In genomic region chr1:89424563-89424962, GRCm38 (mm10) we compare ENCODE assay signal across 15 mouse cellular contexts. TPM values are rescaled to one million over a fixed set of nuclear protein-coding genes. Genes with fewer than 3 reads are reported as not detected.
DNase-seq lines count a peak whose midpoint lies in the region; ATAC-seq and TF ChIP-seq lines count a peak whose summit lies in the region.
"Had no signal": no experiment of that assay in that cellular context is flagged by ENCODE, and none has a peak within 500 bp of the region (broad histone marks: within the 10 kb centered on the region; RNA-seq: fewer than 3 reads in every experiment).

No protein-coding gene starts in this region.

- 72% methylated on average over 6 of the region's 6 CpGs for WGBS in heart, embryonic 10.5 days
- WGBS in heart, embryonic 14.5 days: 59% methylated on average over 6 of the region's 6 CpGs
- 50% methylated on average over 6 of the region's 6 CpGs for WGBS in lung, postnatal 0 days
- WGBS in hindbrain, embryonic 11.5 days: 83% methylated on average over 6 of the region's 6 CpGs
- 91% methylated on average over 6 of the region's 6 CpGs for WGBS in midbrain, embryonic 10.5 days

- no peak for TF ChIP-seq CTCF in lung, postnatal 0 days (IDR thresholded peaks at IDR 0.05)

- H3K4me1 ChIP-seq in heart, embryonic 10.5 days: 0 out of 2 replicates have a peak, but pooled peaks cover 4% of the 10 kb centered on the region
- peaks cover 5 to 13% of the 10 kb centered on the region in 2 experiments; a peak in 3 of 4 replicates for H3K4me1 ChIP-seq in heart, embryonic 14.5 days (ENCODE audit: control insufficient read depth in 2 of 2, insufficient read depth in 2 of 2, low read length in 2 of 2)
- no peaks in the 10 kb centered on the region for H3K4me1 ChIP-seq in lung, postnatal 0 days (ENCODE audit: insufficient read depth, low read depth, low read length)
- no peaks in the 10 kb centered on the region for H3K4me1 ChIP-seq in hindbrain, embryonic 11.5 days (replicated peaks; ENCODE audit: control insufficient read depth, insufficient read depth, low read length)
- H3K4me1 ChIP-seq in midbrain, embryonic 10.5 days: no peaks in the 10 kb centered on the region
- H3K4me1 ChIP-seq: embryonic facial prominence, embryonic 13.5 days had no signal

- H3K9ac ChIP-seq in heart, embryonic 14.5 days (ENCODE audit: low read length): no peak overlapping the region
- no peak overlapping the region for H3K9ac ChIP-seq in lung, postnatal 0 days (replicated peaks; ENCODE audit: low read depth)
- no peak overlapping the region for H3K9ac ChIP-seq in hindbrain, embryonic 11.5 days (ENCODE audit: low read depth, low read length)
- H3K9ac ChIP-seq: embryonic facial prominence, embryonic 13.5 days; forebrain, postnatal 0 days; heart, embryonic 15.5 days; lung, embryonic 15.5 days had no signal

- H3K4me3 ChIP-seq in heart, embryonic 10.5 days: no peak overlapping the region
- H3K4me3 ChIP-seq in heart, embryonic 14.5 days (ENCODE audit: control insufficient read depth in 1 of 2, insufficient read depth in 1 of 2, low read depth in 1 of 2, low read length in 2 of 2): no peak overlapping the region
- no peak overlapping the region for H3K4me3 ChIP-seq in lung, postnatal 0 days (ENCODE audit: low read depth, low read length)
- H3K4me3 ChIP-seq in hindbrain, embryonic 11.5 days (ENCODE audit: low read depth, low read length): no peak overlapping the region
- H3K4me3 ChIP-seq in midbrain, embryonic 10.5 days: no peak overlapping the region
- H3K4me3 ChIP-seq: embryonic facial prominence, embryonic 13.5 days; heart, embryonic 15.5 days; lung, embryonic 15.5 days had no signal

- no peaks in the 10 kb centered on the region for H3K9me3 ChIP-seq in heart, embryonic 10.5 days
- H3K9me3 ChIP-seq in heart, embryonic 14.5 days (ENCODE audit: control insufficient read depth, low read length): peaks cover 3% of the 10 kb centered on the region; the same call in 1 of the 2 replicates
- no peaks in the 10 kb centered on the region for H3K9me3 ChIP-seq in lung, postnatal 0 days (ENCODE audit: low read length)
- no peaks in the 10 kb centered on the region for H3K9me3 ChIP-seq in hindbrain, embryonic 11.5 days (ENCODE audit: control insufficient read depth, low read length)
- peaks cover 6% of the 10 kb centered on the region; the same call in 1 of the 2 replicates for H3K9me3 ChIP-seq in midbrain, embryonic 10.5 days (replicated peaks)
- H3K9me3 ChIP-seq: embryonic facial prominence, embryonic 13.5 days; heart, embryonic 15.5 days; lung, embryonic 15.5 days had no signal

- H3K36me3 ChIP-seq in heart, embryonic 10.5 days: no peaks in the 10 kb centered on the region
- no peaks in the 10 kb centered on the region for H3K36me3 ChIP-seq in heart, embryonic 14.5 days (ENCODE audit: control insufficient read depth, insufficient read depth, low read length)
- H3K36me3 ChIP-seq in lung, postnatal 0 days (ENCODE audit: insufficient read depth, low read length): no peaks in the 10 kb centered on the region
- no peaks in the 10 kb centered on the region for H3K36me3 ChIP-seq in hindbrain, embryonic 11.5 days (ENCODE audit: control insufficient read depth, insufficient read depth, low read length)
- no peaks in the 10 kb centered on the region for H3K36me3 ChIP-seq in midbrain, embryonic 10.5 days
- H3K36me3 ChIP-seq: embryonic facial prominence, embryonic 13.5 days; heart, embryonic 15.5 days; lung, embryonic 15.5 days had no signal

- peak; percentile 57; the same call in 1 of the 2 replicates for ATAC-seq in heart, embryonic 14.5 days (ENCODE audit: insufficient number of reproducible peaks, insufficient read depth, low FRiP score, low read depth)
- ATAC-seq in lung, postnatal 0 days: peak; percentile 48
- ATAC-seq in erythroblast, adult 5-6 weeks (replicated peaks; ENCODE audit: low FRiP score, poor library complexity, severe bottlenecking): no peak
- no peak for ATAC-seq in hindbrain, embryonic 11.5 days (ENCODE audit: low FRiP score)
- ATAC-seq: forebrain, postnatal 0 days; intestine, postnatal 0 days had no signal

- peaks cover 25% of the 10 kb centered on the region for H3K27me3 ChIP-seq in heart, embryonic 10.5 days (ENCODE audit: insufficient read depth, poor library complexity, severe bottlenecking)
- no peaks in the 10 kb centered on the region for H3K27me3 ChIP-seq in heart, embryonic 14.5 days (ENCODE audit: control insufficient read depth, insufficient read depth, low read length)
- no peaks in the 10 kb centered on the region for H3K27me3 ChIP-seq in lung, postnatal 0 days (replicated peaks; ENCODE audit: insufficient read depth, low read length)
- no peaks in the 10 kb centered on the region for H3K27me3 ChIP-seq in hindbrain, embryonic 11.5 days (ENCODE audit: control insufficient read depth, insufficient read depth, low read length)
- H3K27me3 ChIP-seq in midbrain, embryonic 10.5 days (ENCODE audit: low read depth, poor library complexity, severe bottlenecking): no peaks in the 10 kb centered on the region
- H3K27me3 ChIP-seq: embryonic facial prominence, embryonic 13.5 days; heart, embryonic 15.5 days; lung, embryonic 15.5 days had no signal

- DNase-seq in heart, adult 11 months: peak; percentile 97
- DNase-seq in heart, embryonic 10.5 days (ENCODE audit: low spot score): no peak
- peak; percentile 75 to 92 for DNase-seq in adrenal gland, adult (ENCODE audit: inconsistent age in 2 of 2, low spot score in 1 of 2)
- DNase-seq in lung, postnatal 0 days (ENCODE audit: low spot score): peak; percentile 50
- DNase-seq in hindbrain, embryonic 11.5 days (ENCODE audit: low spot score): no peak
- DNase-seq in midbrain, embryonic 10.5 days (ENCODE audit: low spot score): no peak
- DNase-seq: forebrain, postnatal 0 days; left cerebral cortex, postnatal 4 days; retina, postnatal 1 day had no signal

- no peak overlapping the region for H3K27ac ChIP-seq in heart, embryonic 10.5 days
- peak overlapping the region; percentile 20 to 29; a peak in 2 of 4 replicates for H3K27ac ChIP-seq in heart, embryonic 14.5 days (replicated peaks in 1 of 2; ENCODE audit: control insufficient read depth in 1 of 2, insufficient read depth in 1 of 2, low read depth in 2 of 2, low read length in 2 of 2)
- no peak overlapping the region for H3K27ac ChIP-seq in lung, postnatal 0 days (ENCODE audit: low read length)
- H3K27ac ChIP-seq in hindbrain, embryonic 11.5 days (ENCODE audit: low read depth, low read length): no peak overlapping the region
- no peak overlapping the region for H3K27ac ChIP-seq in midbrain, embryonic 10.5 days (replicated peaks)
- H3K27ac ChIP-seq: embryonic facial prominence, embryonic 13.5 days; heart, embryonic 15.5 days; lung, embryonic 15.5 days had no signal

- no peak for TF ChIP-seq EP300 in lung, postnatal 0 days (IDR thresholded peaks at IDR 0.05)

- no peak overlapping the region for H3K4me2 ChIP-seq in heart, embryonic 14.5 days (ENCODE audit: low read length)
- no peak overlapping the region for H3K4me2 ChIP-seq in lung, postnatal 0 days (replicated peaks; ENCODE audit: low read depth, low read length)
- H3K4me2 ChIP-seq in hindbrain, embryonic 11.5 days (replicated peaks; ENCODE audit: low read depth, low read length): no peak overlapping the region
- H3K4me2 ChIP-seq: embryonic facial prominence, embryonic 13.5 days; heart, embryonic 15.5 days; lung, embryonic 15.5 days had no signal

RNA-seq across cellular contexts. Expression of gene Agap1, which starts 30.0 kb away (rescaled TPM):
- polyA plus RNA-seq in heart, embryonic 10.5 days (2016; fragmentation: Nextera tagmentation; extraction: Ambion mirVana): 7.6 and 10.3 TPM in 2 replicates
- 13.4 and 17.0 TPM in 2 replicates for polyA plus RNA-seq in heart, embryonic 14.5 days (2014; fragmentation: Nextera tagmentation; extraction: Ambion mirVana)
- 8.7 and 10.7 TPM in 2 replicates for polyA plus RNA-seq in lung, postnatal 0 days (2015; fragmentation: Nextera tagmentation; extraction: Ambion mirVana)
- total RNA-seq in erythroblast, adult 5-6 weeks (2015; ENCODE audit: low replicate concordance): 5.9 and 8.3 TPM in 2 replicates
- total RNA-seq in erythroblast, adult 5-6 weeks (2017; ENCODE audit: low replicate concordance): 4.9 and 6.0 TPM in 2 replicates
- 34.7 and 41.4 TPM in 2 replicates for polyA plus RNA-seq in hindbrain, embryonic 11.5 days (2014; fragmentation: Nextera tagmentation; extraction: Ambion mirVana)
- polyA plus RNA-seq in midbrain, embryonic 10.5 days (2016; fragmentation: Nextera tagmentation; extraction: Ambion mirVana): 16.6 and 23.2 TPM in 2 replicates

Comparison
In these comparisons a context has a peak if more than half of its experiments do, and no peak if none do; other contexts are left out.
1. DNase-seq: peak in heart, adult 11 months (single experiment), adrenal gland, adult (2 of 2) and lung, postnatal 0 days (single experiment); none in heart, embryonic 10.5 days (single experiment), hindbrain, embryonic 11.5 days (single experiment) and midbrain, embryonic 10.5 days (single experiment).
2. H3K27ac ChIP-seq: peak in heart, embryonic 14.5 days (2 of 2); none in heart, embryonic 10.5 days (single experiment), lung, postnatal 0 days (single experiment), hindbrain, embryonic 11.5 days (single experiment) and midbrain, embryonic 10.5 days (single experiment).
3. ATAC-seq: peak in heart, embryonic 14.5 days (single experiment) and lung, postnatal 0 days (single experiment); none in erythroblast, adult 5-6 weeks (single experiment) and hindbrain, embryonic 11.5 days (single experiment).